Mouse (Mus musculus): ENCODE results near the gene Aig1. TPM values are rescaled to one million over a fixed set of nuclear protein-coding genes. Genes with fewer than 3 reads are reported as not detected.

The Aig1 gene
- total RNA-seq, 2 experiments from 2014 or later, result 23.7 to 24.6 TPM

DNA sequence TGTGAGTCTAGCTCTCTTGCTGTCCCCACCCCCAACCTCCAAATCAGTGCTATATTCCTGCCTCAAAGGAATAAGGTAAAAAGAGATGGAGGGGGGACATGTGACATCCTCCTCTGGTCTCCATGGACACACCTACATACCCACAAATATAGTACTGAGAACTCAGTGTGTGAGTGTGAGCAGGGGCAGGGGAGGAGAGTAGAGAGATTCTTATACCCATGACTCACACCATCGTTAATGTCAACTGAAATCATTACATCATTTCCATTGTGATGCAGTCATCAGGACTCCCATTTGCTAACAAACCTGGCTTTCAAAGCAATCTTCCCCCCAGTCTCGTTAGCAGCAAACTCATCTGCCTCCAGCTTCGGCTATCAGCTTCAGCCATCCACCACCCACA, 92.8 kb downstream of the Aig1 start:
- no peak for DNase-seq

DNA sequence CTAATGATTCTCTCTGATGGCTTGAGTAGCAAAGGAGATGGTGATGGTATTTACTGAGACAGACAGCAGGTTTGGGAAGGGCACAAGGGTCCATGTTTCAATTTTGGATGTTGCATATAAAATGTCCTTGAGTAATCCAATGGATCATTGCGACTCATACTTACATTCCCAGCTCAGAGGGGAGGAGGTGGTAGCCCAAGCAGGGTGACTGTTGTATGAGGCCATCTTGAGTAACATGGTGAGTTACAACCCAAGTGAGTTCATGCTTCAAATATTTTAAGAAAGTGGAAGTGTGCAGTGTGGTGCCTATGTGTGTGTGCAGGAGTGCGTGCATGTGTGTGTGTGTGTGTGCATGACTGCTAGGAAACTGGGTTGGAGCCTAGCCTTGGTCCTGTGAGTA, 93.4 kb downstream of the Aig1 start:
- DNase-seq, result no peak

DNA sequence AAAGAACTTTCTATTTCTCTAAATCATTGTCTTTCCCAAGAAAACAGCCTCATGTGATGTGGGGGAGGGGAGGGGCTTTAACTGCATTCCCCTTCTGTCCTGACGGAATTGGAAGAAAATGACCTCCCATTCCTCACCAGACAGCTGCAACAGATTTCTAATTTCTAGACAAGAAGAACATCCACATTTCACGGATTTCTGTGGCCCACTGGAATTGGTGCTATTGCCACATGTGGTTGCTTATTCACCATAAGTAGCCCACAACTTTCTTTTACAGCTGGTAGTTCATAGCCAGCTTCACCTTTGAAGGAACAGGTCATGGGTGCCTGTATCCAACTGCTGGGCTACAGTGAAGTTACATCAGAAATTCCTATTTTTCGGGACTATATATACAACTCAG, 93.9 kb downstream of the Aig1 start:
- DNase-seq, result no peak

DNA sequence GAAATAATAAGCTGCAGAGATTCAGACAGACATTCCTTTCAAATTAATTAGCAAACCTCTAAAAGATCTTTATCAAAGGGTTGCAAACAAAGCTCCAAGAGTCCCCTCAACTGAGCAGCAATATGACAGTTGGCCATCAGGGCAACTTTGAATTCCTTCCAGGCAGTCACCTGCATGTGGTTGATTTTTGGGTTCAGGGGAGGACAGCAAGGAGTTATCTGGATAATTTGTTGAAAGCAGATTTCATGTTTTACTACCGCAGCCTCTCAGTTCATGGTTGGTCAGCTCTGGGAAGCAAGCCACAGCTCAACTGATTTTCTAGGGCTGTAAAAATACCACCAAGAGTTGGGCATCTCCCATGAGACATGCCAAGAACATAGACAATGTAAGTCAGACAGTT, 98.1 kb downstream of the Aig1 start:
- no peak for DNase-seq

DNA sequence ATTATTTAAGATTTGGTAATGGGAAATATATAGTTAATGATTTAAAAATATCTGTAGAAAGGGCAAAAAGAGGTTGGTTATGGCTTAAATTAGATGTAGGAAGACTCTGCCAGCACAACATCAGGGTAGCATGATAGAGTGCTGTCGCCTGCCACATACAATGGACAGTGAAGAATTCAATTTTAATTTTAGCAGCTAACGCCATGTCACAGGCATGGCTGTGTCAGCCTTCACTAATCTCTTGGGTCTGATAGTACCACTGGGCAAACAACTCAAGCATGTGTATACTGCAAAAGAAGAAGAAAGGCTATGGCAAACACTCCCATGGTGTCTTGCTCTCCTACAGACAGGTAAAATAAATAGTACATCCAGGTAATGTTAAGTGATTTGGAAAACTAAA, 99.0 kb downstream of the Aig1 start:
- DNase-seq, result no peak

DNA sequence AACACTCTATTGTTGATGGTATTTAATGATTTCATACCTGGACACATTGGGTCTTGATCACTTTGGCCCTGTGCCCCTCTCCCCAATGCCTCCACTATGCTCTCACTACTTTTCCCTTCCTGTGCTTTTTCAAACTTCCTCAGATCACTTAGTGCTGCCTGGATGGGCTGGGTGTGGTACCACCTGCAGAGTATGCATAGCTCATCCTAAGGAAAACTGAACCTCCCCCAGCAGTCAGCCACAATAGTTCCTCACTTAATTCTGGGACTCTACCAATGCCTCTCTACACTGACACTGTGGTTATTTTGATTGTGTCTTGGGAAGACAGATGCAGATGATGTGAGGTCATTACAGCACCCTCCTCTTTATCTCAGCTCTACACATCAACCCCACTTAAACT, 99.9 kb downstream of the Aig1 start:
- no peak for DNase-seq

DNA sequence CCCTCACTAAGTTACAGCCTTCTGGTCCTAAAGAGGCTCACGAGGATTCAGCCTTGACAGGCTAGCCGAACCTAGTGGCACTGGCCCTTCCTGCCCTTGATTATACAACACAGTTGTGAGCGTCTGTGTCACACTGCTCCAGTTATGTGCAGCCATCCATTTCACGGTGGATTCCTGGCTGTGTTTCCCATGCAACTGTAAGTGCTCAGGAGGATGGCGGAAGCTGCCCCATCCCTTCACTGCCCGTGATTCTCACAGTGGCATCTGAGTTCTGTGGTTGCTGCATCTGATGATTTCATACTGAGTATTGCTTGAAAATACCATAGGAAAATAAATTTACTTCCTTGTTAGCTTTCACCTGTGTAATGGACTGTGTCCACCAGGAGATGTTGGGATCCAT, 101.7 kb downstream of the Aig1 start:
- no peak for DNase-seq

DNA sequence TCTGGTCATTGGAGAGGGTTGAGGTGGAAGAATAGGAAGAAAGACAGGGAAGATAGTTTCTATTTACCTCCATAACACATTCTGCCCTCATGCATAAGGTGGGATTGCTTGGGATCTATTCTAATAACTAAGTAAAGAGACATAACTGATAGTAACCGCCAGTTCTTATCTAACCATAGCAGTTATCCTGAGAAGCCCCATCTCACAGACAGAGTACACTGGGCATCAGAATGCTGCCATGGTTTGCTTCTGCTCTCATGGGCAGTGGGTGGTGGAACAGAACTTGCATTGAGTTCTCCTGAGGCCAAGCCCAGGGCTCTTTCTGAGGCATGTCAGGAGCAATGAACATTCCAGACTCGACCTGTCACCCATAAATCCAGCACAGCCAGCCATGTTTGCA, 105.6 kb downstream of the Aig1 start:
- DNase-seq, result no peak

DNA sequence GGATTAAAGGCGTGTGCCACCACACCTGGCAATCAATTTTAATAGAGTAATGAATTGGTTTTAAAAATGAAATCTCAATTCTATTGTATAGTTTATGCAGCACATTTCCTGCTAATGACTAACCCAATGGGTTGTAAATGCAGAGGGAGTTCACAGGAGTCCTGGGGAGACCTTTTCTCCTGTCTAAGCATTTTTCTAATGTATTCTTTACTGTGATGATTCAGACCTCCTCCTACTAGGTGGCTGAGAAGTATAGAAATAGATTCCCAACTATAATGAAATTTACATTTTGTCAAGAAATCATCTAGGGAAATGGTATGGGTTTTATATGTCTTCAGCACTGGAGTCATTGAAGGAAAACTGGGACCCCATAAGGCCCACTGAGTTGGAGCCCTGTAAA, 114.1 kb downstream of the Aig1 start:
- DNase-seq, result no peak

DNA sequence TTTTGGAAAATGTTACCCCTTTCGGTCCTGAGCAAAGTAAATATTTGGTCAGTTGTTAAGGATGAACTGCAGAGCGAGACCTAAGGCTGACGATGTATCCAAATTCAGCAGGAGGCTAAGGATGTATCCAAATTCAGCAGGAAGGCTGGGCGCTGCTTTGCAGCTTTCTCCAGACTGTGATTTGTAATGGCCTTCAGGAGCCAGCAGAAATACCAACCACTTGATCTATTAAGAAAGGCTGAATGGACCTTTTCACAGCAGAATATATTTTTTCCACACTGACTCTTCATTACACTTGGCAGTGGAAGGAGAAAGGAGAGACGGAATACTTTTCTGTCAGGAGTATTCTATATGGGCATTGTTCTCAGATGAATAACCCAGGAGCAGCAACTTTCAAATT, 115.0 kb downstream of the Aig1 start:
- no peak for DNase-seq

DNA sequence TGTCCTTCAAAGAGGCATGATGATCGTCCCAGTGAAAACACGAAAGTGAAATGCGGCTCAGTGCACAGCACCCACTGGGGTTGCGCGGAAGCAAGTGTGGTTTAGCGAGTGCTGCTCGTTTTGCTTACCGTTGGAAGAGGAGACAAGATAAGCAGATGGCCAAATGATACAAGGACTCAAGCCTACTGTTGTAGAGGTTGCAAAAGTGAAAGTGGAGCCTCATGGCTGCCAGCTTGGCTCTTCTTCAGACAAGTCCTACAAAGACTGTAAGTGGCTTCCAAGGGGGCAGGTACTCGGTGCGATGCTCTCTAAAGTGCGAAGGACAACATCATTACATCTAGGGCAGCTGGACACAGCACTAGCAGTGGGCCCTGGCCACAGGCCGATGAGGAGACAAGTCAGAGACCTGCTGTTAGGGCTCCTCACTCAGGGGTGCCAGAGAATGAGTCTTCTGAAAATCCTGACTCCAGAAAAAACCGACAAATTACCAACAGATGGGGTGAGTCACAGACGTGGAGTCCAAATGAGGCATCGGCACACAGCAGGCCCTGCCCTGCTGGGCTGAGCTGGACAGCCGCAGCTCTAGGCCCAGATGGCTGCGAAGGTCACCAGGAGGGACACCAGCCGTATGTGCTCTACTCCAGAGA, 129.2 kb downstream of the Aig1 start:
- DNase-seq, result peak; percentile 39

DNA sequence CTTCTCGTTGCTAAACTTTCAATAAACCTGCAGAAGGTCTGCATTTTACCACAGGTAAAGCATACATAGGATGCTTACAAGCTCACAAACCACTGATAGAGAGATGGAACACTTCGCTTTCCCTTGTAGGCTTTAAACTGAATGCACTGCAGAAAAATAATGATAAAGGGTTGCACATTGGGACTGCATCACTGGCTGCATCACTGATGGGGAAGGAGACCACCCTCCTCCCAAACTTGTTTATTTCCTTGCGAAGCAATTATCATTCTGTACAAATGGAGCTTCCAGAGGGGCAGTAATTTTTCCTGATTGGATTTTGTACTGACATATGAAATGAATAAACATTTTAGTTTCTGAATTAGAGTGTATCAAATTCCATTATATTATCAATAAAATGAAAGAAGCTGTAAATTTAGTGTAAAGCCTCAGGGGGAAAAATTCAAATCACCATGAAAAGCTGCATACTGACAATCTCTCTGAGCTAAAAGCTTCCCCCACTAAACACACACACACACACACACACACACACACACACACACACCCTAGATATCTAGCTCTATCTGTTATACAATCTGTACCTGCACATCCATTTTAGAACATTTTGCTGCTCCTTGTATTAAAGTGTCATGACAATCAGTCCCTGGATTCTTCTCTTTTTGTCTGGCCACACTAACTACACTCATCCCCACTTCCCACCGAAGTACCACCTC, 138.6 kb downstream of the Aig1 start:
- DNase-seq, result no peak

DNA sequence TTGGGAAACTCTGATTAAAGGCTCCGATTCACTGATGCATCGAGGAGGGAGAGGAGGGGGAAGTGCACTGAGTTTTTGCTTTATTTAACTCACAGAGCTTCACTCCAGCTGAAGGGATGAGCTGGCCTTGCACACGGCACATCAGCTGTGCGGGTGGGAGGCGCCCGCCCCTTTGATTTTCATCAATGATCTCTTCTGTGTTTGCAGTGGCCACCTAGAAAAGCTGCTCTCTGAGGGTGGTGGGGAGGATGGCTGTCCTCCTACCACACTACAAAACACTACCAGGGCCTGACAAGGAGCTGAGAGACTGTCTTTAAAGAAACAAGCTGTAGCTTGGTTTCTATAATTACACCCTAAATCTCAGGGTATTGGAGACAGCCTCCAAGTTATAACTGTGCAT, 141.1 kb downstream of the Aig1 start:
- DNase-seq, result no peak

DNA sequence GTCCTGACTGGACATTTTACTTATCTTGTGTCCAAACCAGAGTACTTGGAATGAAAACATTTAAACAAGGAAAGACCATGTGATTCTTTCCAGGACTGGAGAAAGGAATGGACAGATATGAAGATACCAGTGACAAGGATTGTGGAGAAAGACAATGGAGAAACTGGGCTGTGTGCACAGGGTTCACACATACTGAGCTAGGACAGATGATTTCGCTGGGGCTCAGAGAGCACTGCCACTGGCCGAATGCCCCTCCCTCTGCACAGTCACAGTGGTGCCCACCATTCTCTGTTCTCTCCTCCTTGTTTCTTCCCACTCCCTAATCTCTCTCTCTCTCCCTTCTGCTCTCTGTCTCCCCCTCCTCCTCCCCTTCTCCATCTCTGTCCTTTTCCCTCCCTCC, 142.6 kb downstream of the Aig1 start:
- DNase-seq, result no peak

DNA sequence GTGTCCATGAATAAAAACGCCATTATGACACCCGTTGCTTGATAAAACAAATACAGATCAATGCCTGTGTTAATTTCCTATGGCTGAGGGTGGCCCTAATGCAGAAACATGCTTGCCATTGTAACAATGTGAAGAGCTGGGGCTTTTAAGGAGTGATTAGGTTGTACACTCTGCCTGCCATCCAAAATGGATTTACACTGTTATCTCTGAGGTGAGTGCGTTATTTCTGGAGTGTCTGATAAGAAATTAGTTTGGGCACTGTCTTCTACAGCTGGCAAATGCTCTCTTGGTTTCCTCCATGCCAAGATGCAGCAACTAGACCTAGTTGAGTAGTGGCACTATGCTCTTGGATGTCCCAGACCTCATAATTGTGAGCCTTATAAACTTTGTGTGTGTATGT, 143.5 kb downstream of the Aig1 start:
- DNase-seq, result no peak

DNA sequence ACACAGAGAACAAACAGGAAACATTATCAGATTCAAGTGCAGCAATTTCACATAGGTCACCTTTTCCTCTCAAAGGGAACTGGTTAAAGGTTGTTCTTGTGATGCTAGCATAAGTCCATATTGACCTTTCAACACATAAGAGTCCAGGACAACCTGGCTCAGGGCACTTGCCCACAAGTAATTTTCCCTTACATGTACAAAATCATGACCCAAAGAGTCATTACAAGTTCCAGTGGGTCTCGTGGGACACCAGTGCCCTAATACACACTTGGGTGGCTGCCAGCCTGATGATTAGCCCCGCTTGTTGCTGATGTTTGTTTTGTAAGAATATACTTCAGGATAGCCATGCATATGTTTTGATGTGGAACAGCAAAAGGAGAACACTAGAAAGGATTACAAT, 152.6 kb downstream of the Aig1 start:
- peak; percentile 70 for DNase-seq

DNA sequence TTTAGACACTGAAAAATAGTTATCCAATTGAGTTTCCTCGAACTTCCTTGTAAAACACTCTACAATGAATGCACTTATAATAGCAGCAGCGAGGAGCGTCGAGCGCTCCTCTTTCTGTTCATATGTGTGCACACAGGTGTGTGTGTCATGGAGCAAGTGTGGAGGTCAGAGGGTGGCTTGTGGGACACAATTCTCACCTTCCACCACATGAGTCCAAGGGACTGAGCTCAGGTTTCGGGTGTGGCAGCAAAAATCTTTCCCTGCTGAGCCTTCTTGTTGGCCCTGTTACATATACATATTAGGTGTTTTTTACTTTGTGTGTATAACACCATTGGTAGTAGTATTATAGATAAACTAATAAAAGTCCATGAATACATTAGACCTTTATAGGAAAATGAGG, 153.2 kb downstream of the Aig1 start:
- no peak for DNase-seq

DNA sequence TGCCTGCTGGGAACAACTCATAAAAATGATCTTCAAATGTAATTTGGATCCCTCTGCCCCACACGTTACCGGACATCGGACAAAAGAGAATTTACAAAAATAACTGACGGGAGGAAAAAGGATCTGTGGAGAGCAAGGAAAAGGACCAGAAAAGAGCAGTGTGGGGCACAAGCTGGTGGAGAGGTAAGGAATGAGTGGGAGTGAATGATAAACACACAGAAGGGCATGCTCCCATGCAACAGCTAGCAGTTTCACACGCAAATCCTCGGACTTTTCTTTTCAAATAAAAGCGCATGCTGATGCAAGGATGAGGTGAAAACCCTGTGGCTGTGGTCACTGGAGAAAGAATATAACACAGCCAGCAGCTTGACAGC, 153.9 kb downstream of the Aig1 start:
- no peak for DNase-seq

DNA sequence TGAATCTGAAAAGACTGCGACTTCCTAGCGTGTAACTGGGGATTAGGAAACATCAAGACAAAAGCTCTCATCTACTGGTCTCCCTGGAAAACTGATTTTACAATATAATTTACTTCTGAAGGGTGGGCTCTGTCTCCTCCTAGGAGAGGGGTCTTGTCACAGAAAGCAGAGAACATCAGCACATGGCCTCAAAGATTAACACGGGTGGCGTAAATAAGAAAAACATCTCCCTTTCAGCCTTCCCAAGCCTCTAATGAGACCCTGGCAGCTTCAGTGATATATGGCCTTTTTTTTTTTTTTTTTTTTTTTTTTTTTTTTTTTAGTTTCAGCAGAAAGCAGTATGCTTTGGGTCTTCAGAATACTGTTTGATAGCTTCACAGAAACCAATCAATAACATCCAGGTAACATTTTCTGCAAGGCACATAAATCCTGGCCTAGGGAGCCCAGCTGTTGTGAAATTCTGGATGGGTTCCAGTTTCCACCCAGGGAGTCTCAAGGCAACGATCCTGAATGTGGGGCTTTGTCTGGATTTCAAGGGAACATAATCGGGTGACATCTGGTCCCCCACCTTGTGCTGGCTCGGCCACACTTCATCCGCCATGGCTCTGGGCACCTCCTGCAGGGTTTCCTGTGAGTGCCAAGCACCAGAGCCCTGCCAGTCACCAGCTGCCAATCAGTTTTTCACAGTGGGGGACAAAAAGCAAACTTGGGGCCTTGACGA, 154.4 kb downstream of the Aig1 start:
- DNase-seq, result peak; percentile 63

DNA sequence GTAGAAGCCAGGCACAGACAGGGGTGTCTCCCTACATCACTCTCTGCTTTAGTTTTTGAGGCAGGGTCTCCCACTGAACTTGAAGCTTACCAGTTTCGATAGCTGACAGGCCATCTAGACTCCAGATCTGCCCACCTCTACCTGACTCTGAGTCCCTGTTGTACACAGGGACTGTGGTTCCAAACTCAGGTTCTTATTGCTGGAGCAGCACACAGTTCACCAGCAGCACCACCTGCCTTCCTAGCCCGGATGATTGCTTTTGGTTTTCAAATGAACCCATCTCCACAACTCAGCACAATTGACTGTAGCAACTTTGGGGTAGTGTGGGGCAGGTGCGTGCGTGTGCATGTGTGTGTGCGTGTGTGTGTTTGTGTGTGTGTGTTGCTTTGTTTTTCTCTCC, 155.1 kb downstream of the Aig1 start:
- no peak for DNase-seq

DNA sequence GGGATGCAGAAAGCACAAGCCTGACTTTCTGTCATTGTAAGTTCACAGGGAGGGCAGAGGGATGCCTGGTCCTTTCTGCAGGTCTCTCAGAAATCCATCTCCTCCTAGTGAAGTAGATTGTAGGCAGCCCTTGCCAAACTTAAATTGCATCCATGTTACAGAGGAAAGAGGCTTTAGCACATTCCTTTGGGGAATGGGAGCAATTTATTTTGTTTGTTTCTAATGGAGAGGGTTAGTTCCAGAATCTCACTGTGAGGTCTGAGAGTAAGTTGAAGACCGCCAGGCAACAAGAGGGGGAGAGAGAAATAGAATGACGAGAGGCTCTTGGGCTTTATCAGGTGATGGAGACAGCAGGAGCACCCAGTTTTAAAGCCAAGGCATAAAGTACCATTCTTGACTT, 155.7 kb downstream of the Aig1 start:
- DNase-seq, result no peak

DNA sequence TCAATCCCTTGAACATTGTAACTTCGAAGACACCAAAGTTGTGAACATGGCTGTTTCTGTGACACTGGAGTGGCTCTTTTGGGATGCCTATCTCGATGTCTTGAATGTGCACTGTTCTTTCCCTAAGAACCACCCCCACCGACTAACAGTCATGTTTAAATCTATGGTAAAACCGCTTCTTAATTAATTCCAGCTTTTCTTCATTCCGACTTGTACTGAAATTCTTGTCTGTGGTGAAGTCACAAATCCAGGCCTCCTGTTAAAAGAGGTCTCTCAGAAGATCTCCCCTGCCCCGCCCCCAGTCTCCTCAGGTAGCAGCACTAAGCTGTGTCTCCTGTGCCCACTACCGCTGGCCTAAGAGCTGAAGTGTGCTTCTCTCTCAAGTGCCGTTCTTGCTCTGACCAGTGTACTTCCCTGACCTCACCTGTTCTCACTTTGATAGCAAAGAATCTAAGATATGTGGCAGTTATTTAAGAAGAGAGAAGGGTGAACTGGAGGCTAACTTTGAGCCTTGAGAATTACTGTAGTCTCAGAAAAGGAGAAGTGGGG, 157.4 kb downstream of the Aig1 start:
- no peak for DNase-seq

DNA sequence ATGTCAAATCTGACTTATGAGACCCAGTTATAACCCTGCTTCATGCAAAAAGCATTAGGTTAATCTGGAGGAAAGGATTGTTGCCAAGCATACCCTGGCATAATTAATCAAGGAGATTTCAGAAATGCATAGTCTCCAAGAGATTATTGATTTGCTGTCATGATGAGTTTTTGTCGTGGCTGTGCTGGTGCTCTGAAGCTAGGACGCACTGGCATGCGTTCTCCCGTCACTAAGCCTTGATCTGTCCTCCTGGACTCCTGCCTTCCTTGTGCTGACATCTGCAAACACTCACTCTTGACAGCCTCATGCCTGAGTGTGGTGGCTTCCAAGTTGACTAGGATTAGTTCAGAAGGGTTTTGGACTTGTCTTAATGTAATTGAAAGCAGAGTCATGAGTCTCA, 163.0 kb downstream of the Aig1 start:
- no peak for DNase-seq

DNA sequence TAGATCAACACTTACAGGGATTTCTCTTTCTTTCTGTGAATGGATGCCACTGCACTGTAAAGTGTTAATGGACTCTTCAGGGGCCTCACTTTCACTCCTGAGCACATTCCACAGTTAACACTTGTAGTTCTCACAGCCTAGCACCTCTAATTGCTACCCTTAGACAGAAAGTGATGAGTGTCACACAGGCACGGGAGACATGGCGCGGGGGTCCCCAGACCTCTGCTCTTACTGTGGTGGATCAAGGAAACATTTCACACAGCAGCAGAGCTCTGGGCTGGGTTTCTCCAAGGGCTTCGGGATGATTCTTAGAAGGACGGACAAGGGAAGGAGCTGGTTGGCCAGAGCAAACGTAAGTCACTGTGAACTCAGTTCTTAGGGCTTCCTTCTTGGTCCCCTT, 166.1 kb downstream of the Aig1 start:
- DNase-seq, result no peak
